Mouse (Mus musculus) thymus, adult 18-20 months (tissue): Measurements from ENCODE around the gene Acap2.
A peak's percentile ranks its signal among the peaks of the same experiment; 100 is the strongest.

Experiments
- DNase-seq, 2 experiments: peaks; one replicate each; pipeline ENCODE4 v3.0.0; 2022; ENCODE audit warnings: mixed read lengths in 2 of 2

Acap2 gene

GRCm38 (mm10) chr16:31077396-31077795 lies 123.6 kb downstream of the Acap2 start:
- no peak for DNase-seq

- no peak for DNase-seq
Measured at GRCm38 (mm10) chr16:31076436-31076835, 124.6 kb downstream of the Acap2 start.

GRCm38 (mm10) chr16:31074324-31074908 lies 126.6 kb downstream of the Acap2 start:
- DNase-seq, result no peak

GRCm38 (mm10) chr16:31071731-31072130 lies 129.3 kb downstream of the Acap2 start:
- no peak for DNase-seq

GRCm38 (mm10) chr16:31070358-31071133 lies 130.5 kb downstream of the Acap2 start:
- DNase-seq, result peak; percentile 55 to 59

GRCm38 (mm10) chr16:31069211-31070166 lies 131.6 kb downstream of the Acap2 start:
- no peak for DNase-seq

GRCm38 (mm10) chr16:31068280-31068679 lies 132.8 kb downstream of the Acap2 start:
- no peak for DNase-seq

GRCm38 (mm10) chr16:31066344-31067098 lies 134.5 kb downstream of the Acap2 start:
- peak in 1 of 2 experiments; percentile 42 for DNase-seq

GRCm38 (mm10) chr16:31064782-31065181 lies 136.3 kb downstream of the Acap2 start:
- DNase-seq, result no peak

GRCm38 (mm10) chr16:31062918-31063317 lies 138.1 kb downstream of the Acap2 start:
- DNase-seq, result no peak

GRCm38 (mm10) chr16:31061246-31061880 lies 139.7 kb downstream of the Acap2 start:
- no peak for DNase-seq

GRCm38 (mm10) chr16:31060714-31061113 lies 140.3 kb downstream of the Acap2 start:
- DNase-seq, result no peak

GRCm38 (mm10) chr16:31060226-31060625 lies 140.8 kb downstream of the Acap2 start:
- no peak for DNase-seq

GRCm38 (mm10) chr16:31059730-31060129 lies 141.3 kb downstream of the Acap2 start:
- no peak for DNase-seq

- no peak for DNase-seq
Measured at GRCm38 (mm10) chr16:31052812-31053211, 148.2 kb downstream of the Acap2 start.

- no peak for DNase-seq
Measured at GRCm38 (mm10) chr16:31052177-31052726, 148.8 kb downstream of the Acap2 start.

GRCm38 (mm10) chr16:31050701-31051100 lies 150.3 kb downstream of the Acap2 start:
- DNase-seq, result no peak

GRCm38 (mm10) chr16:31048194-31048593 lies 152.9 kb downstream of the Acap2 start:
- no peak for DNase-seq

- no peak for DNase-seq
Measured at GRCm38 (mm10) chr16:31047186-31047898, 153.7 kb downstream of the Acap2 start.

- DNase-seq, result no peak
Measured at GRCm38 (mm10) chr16:31046217-31046659, 154.8 kb downstream of the Acap2 start.

GRCm38 (mm10) chr16:31045211-31045610 lies 155.8 kb downstream of the Acap2 start:
- no peak for DNase-seq
